Mouse (Mus musculus) MEL-GATA-1-ER (cell line): Measurements from ENCODE around the gene Elob.
A peak's percentile ranks its signal among the peaks of the same experiment; 100 is the strongest.

Experiments
- DNase-seq: peaks from one replicate; pipeline ENCODE4 v3.0.0-alpha.2; 2012; ENCODE audit warnings: low read depth; ENCODE audit errors: extremely low read depth

Gene Elob

GRCm38 (mm10) chr17:23785561-23786471 lies 43.1 kb downstream of the Elob start, which contains the start of gene Flywch2:
Flywch2 (minus strand) TSS chr17:23786081.
- DNase-seq, result peak; percentile 76

- no peak for DNase-seq
These were observed 45.6 kb downstream of the Elob start for GRCm38 (mm10) chr17:23783352-23783751.

- no peak for DNase-seq
These were observed 50.5 kb downstream of the Elob start for GRCm38 (mm10) chr17:23778447-23778846.

- DNase-seq, result no peak
These were observed 51.8 kb downstream of the Elob start for GRCm38 (mm10) chr17:23777141-23777540.

GRCm38 (mm10) chr17:23776216-23776615 lies 52.7 kb downstream of the Elob start:
- DNase-seq, result no peak
